Mouse (Mus musculus): ENCODE measurements around the gene Mmp14. TPM values are rescaled to one million over a fixed set of nuclear protein-coding genes. Genes with fewer than 3 reads are reported as not detected.

Gene Mmp14
- total RNA-seq (2015) (2.1 and 4.5 TPM in 2 replicates), total RNA-seq (2017) (3.0 and 4.1 TPM in 2 replicates)

- peak; percentile 8; the same call in 1 of the 2 replicates for ATAC-seq (replicated peaks; ENCODE audit: poor library complexity)
Observed at GRCm38 (mm10) chr14:54431334-54432077, at the start of gene Mmp14. Gene Mmp14, plus strand, starts transcription at chr14:54431612.

DNA sequence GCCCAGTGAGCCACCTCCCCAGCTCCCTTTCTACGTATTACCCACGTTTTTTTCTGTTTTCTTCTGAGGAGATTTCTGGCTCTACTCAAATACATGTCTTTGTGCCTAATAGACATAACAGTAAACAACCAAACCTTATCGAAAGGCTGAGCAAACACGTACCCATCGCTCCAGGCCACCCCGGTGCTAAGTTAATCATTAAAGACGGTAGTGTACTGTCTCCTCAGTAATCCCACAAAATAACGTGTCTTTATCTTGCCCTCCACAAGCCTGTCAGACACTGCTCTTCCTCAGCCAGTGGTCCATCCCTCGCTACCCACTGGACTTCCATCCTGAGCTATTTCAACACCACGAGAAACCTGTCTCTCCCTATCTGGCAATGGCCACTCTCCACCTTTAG is 49.6 kb upstream of the Mmp14 start:
- ATAC-seq (replicated peaks; ENCODE audit: poor library complexity): no peak

GRCm38 (mm10) chr14:54382641-54383040 is 48.8 kb upstream of the Mmp14 start:
- ATAC-seq (replicated peaks; ENCODE audit: poor library complexity): no peak

DNA sequence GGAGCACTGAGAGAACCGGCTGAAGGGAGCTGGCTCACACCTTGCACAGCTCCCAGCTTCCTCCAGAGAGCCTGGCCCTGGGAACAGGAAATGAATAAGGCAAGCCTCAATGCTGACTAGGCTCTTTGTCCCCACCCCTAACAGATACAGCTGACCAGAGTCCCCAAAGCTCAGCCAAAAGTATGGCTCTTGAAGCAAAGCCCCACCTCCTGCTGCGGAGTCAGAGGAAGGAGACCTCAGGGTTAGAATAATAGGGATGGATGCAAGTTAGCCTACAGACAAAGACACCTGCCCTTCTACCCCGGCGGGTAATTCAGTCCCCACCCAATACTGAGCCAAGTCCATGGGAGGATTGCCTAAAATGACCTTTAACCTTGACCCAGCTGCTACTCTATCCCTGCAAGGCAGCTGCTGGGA is 48.0 kb upstream of the Mmp14 start:
- ATAC-seq (replicated peaks; ENCODE audit: poor library complexity): peak; percentile 53

DNA sequence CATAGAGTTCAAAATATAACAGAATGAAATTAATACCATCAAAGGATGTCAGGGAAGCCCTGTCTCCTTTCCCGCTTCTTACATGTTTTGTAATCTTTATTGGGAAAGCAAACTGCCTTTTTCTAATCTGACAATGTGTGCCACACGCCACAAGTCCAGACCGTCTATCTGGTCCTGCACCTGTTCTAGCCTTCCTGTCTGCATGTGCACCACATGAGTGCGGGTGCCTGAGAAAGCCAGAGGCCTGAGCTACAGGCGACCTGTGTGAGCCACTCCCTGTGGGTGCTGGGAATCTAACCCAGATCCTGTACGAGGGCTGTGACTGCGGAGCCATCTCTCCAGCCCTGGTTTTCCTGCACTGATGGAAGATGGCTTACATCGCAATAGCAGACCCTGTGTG is 47.0 kb upstream of the Mmp14 start:
- peak; percentile 91 for ATAC-seq (replicated peaks; ENCODE audit: poor library complexity)

DNA sequence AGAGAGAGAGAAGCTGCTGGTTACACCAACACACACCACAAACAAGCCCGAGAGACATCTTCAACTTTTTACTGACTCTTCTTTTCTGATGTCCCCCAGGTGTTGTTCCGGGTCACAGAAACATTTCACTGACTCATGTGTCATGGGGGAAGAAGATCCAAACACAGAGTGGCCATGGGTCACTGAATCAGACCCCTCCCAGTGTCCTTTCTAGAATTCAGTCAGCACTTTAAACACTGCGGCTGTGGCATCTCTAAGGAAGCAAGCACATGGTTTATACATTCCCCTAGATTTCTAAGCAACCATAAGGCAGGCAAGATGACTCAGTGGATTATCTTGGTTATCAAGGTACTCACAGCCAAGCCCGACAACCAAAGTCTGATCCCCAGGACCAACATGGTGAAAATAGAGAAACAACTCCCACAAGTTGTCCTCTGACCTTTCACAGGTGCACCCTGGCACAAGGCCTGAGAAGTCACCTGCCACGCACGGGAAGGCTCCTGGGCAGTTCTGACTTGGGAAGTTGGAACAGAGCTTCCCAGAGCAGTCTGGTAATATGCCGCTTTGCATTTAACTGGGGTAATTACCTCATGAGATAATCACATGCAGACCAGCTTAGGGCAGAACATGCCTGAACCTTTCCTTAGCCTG is 45.3 kb upstream of the Mmp14 start:
- no peak for ATAC-seq (replicated peaks; ENCODE audit: poor library complexity)

DNA sequence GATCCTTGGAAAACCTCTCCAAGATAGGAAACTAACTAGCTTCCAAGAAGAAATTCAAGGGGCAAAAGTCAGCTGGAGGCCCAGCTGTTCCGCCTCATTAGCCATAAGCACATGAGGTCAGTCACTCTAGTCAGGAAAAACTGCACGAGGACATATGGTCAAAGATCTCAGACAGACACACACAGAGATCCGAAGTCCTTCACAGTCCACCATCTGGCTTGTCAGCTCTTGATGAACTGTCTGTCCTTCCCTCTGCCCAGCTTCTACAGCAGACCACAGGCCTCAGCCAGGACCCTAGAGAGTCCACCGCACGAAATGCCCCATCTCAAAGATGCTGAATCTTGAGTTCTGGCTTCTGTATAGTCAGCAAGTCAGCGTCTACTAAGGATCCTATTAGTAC is 43.9 kb upstream of the Mmp14 start:
- ATAC-seq (replicated peaks; ENCODE audit: poor library complexity): no peak

GRCm38 (mm10) chr14:54390843-54391242 is 40.6 kb upstream of the Mmp14 start:
- no peak for ATAC-seq (replicated peaks; ENCODE audit: poor library complexity)

- ATAC-seq (replicated peaks; ENCODE audit: poor library complexity): no peak
Observed at GRCm38 (mm10) chr14:54393794-54394193, 37.6 kb upstream of the Mmp14 start.

DNA sequence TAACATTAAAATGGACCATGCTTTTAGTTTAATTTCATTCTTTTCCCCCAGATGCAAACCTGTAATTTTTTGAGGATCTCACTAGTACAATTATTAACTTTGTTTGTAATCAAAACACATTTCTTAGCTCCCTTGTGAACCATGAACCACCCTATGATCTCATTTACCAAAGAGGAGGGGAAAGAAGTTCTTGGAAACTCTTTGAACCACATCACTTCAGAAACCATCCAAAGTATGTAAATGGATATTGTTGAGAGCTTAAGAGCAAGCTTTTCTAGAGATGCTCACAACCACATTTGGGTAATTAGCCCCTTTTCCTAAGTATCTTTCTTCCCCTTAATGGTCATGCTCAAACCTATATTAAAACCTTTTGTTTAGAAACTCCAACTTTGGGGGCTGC is 37.1 kb upstream of the Mmp14 start:
- no peak for ATAC-seq (replicated peaks; ENCODE audit: poor library complexity)

GRCm38 (mm10) chr14:54396685-54397084 is 34.7 kb upstream of the Mmp14 start:
- no peak for ATAC-seq (replicated peaks; ENCODE audit: poor library complexity)

- ATAC-seq (replicated peaks; ENCODE audit: poor library complexity): peak; percentile 69
Observed at GRCm38 (mm10) chr14:54397872-54398527, 33.4 kb upstream of the Mmp14 start.

DNA sequence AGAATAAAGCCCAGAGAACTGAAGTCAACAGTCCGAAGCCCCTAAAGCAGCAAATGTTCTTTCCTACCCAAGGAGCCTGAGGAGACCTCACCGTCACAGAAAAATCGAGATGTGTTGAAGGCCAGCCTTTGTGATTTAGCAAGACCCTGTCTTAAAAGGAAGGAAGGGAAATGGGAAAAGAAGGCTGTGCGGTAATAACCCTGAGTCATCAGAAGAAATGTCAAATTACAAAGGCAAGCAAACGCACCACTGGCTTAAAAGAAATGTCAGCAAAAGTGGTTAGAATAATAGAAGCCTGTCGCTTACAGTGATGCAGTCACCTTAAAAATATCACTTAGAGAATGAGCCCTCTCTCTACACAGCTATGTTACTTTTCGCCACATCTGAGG is 32.9 kb upstream of the Mmp14 start:
- peak; percentile 65 for ATAC-seq (replicated peaks; ENCODE audit: poor library complexity)

DNA sequence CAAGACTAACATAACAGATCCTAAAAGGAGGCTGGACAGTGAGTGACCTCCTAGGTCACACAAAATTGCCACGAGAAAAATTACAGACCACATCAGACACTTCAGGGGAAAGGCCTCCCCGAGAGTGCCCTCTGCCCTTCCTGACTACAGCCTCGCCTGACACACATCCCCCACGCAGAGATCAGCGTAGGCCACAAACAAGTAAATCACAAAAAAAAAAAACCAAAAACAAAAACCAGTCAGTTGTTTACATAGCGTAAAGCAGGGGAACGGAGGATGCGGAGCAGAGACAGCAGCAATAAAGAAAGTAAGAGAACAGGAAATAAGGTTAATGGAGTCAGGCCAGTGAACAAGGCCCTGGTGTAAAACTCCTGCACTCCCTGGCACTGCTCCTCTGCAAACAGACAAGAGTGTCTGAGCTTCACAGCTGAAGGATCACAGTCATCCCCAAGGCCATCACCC is 32.5 kb upstream of the Mmp14 start:
- ATAC-seq (replicated peaks; ENCODE audit: poor library complexity): no peak

- no peak for ATAC-seq (replicated peaks; ENCODE audit: poor library complexity)
Observed at GRCm38 (mm10) chr14:54401723-54402122, 29.7 kb upstream of the Mmp14 start.

GRCm38 (mm10) chr14:54408336-54409056 is 22.9 kb upstream of the Mmp14 start:
- no peak for ATAC-seq (replicated peaks; ENCODE audit: poor library complexity)

DNA sequence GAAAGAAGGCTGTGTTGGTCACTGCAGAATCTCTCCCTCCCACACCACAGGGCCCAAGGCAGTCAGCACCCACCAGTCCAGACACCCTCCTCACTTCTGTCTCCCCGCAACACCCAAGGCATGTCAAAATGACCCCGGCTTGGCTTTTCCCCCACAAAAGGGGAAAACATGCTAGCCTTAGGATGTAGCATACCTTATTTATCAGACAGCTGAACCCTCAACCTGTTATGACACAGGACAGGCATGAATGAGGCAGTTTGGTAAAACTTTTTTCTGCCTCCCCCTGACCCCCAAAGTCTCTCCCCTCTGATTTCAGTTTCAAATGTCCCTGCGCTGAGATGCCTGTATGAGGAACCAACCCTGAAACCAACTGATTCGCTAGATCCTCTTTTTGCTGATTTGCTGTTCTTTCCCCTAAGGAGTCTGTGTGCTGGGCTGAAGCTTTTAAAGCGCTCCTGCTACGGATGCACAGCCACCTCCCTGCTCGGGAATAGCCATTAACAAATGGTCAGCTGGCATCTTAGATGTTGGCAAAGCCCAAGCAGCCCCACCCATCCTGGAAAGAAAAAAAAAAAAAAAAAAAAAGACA is 22.3 kb upstream of the Mmp14 start:
- ATAC-seq (replicated peaks; ENCODE audit: poor library complexity): peak; percentile 45

GRCm38 (mm10) chr14:54409980-54410810 is 21.2 kb upstream of the Mmp14 start:
- peak; percentile 40 for ATAC-seq (replicated peaks; ENCODE audit: poor library complexity)

DNA sequence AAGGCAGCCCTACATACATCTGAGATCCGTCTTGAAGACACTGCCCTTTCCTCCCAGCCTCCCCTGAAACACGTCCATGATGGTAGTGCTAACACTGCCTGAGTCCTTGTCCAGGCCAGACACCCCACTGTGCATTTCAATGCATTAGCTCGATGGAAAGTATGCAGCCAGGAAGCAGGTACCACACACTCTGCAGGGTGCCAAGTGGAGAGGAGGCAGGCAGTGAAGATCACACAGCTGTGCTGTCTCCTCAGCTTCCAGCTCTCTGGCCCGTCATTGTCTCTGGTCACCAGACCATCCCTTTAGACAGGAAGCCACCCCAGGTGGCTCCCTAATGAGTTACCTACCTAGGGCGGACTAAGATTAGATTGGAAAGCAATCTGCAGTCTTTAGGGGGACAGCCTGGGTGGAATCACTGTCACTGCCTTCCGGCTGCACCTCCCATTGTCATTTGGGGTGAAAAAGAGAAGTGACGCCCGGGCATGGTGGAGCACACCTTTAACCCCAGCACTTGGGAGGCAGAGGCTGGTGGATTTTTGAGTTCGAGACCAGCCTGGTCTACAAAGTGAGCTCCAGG is 19.3 kb upstream of the Mmp14 start:
- no peak for ATAC-seq (replicated peaks; ENCODE audit: poor library complexity)
